Mouse (Mus musculus) forebrain, embryonic 16.5 days (tissue): ENCODE results near the gene Snrpd3. TPM values are rescaled to one million over a fixed set of nuclear protein-coding genes. Genes with fewer than 3 reads are reported as not detected.
"Not testable (repeated sequence)": the region's sequence is repeated elsewhere in the genome, so short reads cannot be mapped to it uniquely, and the experiment has no call there.

Experiments used
- ATAC-seq: fragments of 200-750 bp; cut with Nextera tagmentation; 2 replicates; pipeline ENCODE4 v1.8.0; 2017; ENCODE audit warnings: mild to moderate bottlenecking, moderate library complexity
- H3K27ac ChIP-seq: fragments of 300-500 bp; sonication (generic); 2 replicates; pipeline ENCODE4 v1.5.1; 2014; ENCODE audit warnings: low read length, control low read depth
- H3K27me3 ChIP-seq: fragments of 300-500 bp; sonication (generic); replicated peaks from 2 replicates; pipeline ENCODE4 v1.6.1; 2014; ENCODE audit warnings: low read length; ENCODE audit not compliant: control insufficient read depth, insufficient read depth
- H3K36me3 ChIP-seq: fragments of 300-500 bp; sonication (generic); 2 replicates; pipeline ENCODE4 v1.6.1; 2014; ENCODE audit not compliant: control insufficient read depth, insufficient read depth
- H3K4me1 ChIP-seq: fragments of 300-500 bp; sonication (generic); replicated peaks from 2 replicates; pipeline ENCODE4 v1.6.1; 2014; ENCODE audit warnings: low read length; ENCODE audit not compliant: control insufficient read depth, insufficient read depth
- H3K4me2 ChIP-seq: fragments of 300-500 bp; sonication (generic); 2 replicates; pipeline ENCODE4 v1.6.1; 2014; ENCODE audit warnings: mild to moderate bottlenecking, low read length, control low read depth
- H3K4me3 ChIP-seq: fragments of 300-500 bp; sonication (generic); replicated peaks from 2 replicates; pipeline ENCODE4 v1.5.1; 2014; ENCODE audit warnings: mild to moderate bottlenecking, low read length, control low read depth
- H3K9ac ChIP-seq: fragments of 300-500 bp; sonication (generic); replicated peaks from 2 replicates; pipeline ENCODE4 v1.6.1; 2014; ENCODE audit warnings: low read depth, low read length, control low read depth
- H3K9me3 ChIP-seq: fragments of 300-500 bp; sonication (generic); 2 replicates; pipeline ENCODE4 v1.6.1; 2016; ENCODE audit warnings: low read length; ENCODE audit not compliant: control insufficient read depth
- WGBS: fragments of 180-500 bp; shearing (Covaris S2); extraction: QIAGEN DNeasy Blood & Tissue Kit; methylation state at CpG from one replicate; pipeline ENCODE4 v1.1.7; 2014; 5-methylcytosine and 5-hydroxymethylcytosine counted together
- polyA plus RNA-seq: library from polyadenylated mRNA; unstranded; fragments of >200 nt; fragmentation: Nextera tagmentation; extraction: Ambion mirVana; gene quantifications from 2 replicates; pipeline ENCODE4 v1.2.1, GENCODE M21; 2015

Snrpd3 gene
- polyA plus RNA-seq, 1 experiment from 2014 or later: 147 TPM

DNA sequence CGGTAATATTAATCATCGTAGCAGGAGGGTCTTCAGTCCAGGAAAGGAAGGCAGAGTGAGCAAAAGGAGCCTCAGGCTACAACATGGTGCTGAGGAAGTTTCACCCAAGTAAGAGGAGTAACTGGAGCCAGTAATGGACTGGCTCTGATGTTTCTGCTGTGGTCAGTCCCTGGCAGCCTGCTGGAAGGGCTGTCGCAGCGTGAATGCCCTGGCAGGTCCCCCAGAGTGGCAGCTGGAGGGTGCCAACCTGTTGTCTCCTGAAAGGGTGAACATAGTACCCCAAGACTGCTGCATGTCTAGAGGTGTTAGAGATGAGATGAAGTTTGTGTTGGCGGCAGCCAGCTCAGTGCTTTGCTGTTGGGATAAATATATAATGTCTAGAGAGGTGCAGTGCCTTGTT lies 3.2 kb downstream of the Snrpd3 start:
- H3K4me3 ChIP-seq: no peak overlapping the region
- 96% methylated on average over 5 of the region's 5 CpGs for WGBS
- ATAC-seq: no peak
- peaks cover 17% of the 10 kb centered on the region for H3K36me3 ChIP-seq
- H3K4me1 ChIP-seq: peaks cover 32% of the 10 kb centered on the region
- H3K9me3 ChIP-seq: no peaks in the 10 kb centered on the region
- no peaks in the 10 kb centered on the region for H3K27me3 ChIP-seq
- H3K9ac ChIP-seq: no peak overlapping the region
- H3K27ac ChIP-seq: no peak overlapping the region
- H3K4me2 ChIP-seq: no peak overlapping the region

- H3K4me3 ChIP-seq: no peak overlapping the region
- WGBS: 85% methylated on average over 4 of the region's 4 CpGs
- H3K9me3 ChIP-seq: no peaks in the 10 kb centered on the region
- H3K4me2 ChIP-seq: no peak overlapping the region
- H3K27ac ChIP-seq: no peak overlapping the region
- peaks cover 17% of the 10 kb centered on the region for H3K36me3 ChIP-seq
- no peak for ATAC-seq
- peaks cover 21% of the 10 kb centered on the region for H3K4me1 ChIP-seq
- no peaks in the 10 kb centered on the region for H3K27me3 ChIP-seq
- H3K9ac ChIP-seq: no peak overlapping the region
These were observed 4.3 kb downstream of the Snrpd3 start for GRCm38 (mm10) chr10:75521643-75522042.

DNA sequence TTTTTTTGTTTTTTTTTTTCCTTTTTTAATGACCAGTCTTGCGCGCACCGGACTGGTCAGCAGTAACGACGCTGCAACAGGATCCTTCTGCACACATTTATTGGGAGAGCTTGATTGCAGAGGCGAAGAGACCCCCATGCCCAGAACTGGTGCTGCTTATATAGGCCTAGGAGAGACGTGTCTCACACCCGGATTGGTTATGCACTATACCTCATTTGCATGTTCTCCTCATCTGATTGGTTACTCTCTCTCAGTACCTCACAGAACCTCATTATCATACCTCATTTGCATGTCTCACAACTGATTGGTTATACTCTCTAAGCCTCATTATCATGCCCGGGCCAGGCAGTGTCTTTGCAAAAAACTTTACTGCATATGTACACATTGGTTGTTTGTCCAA lies 8.1 kb downstream of the Snrpd3 start:
- ATAC-seq, H3K4me2 ChIP-seq, H3K9me3 ChIP-seq, H3K4me3 ChIP-seq, H3K27ac ChIP-seq, H3K9ac ChIP-seq, H3K27me3 ChIP-seq, H3K4me1 ChIP-seq: not testable (repeated sequence)
- 90% methylated on average over 9 of the region's 9 CpGs for WGBS
- H3K36me3 ChIP-seq: peaks cover 17% of the 10 kb centered on the region

DNA sequence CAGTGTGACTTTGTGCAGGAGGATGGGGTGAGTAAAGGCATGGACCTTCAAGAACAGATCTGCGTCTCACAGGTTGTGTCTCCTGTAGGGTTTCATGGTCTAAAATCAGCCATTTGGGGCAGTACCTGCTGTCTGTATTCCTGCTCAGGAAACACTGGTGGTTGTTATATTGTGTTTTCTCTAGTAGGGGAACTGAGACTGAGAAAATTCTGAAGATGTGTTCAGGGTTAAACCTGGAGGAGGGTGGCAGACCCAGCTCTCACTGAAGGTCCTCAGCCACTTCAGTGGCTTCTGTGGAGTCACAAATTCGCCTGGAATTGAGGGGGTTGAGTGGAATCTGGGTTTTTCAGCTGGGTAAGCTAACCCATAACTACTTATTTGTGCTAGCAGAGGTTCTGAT lies 13.0 kb downstream of the Snrpd3 start:
- WGBS: 90% methylated on average over 2 of the region's 2 CpGs

GRCm38 (mm10) chr10:75531532-75532090 lies 14.3 kb downstream of the Snrpd3 start:
- Histone ChIP-seq H3K9me3 (no peaks in the 10 kb centered on the region), H3K27me3 (no peaks in the 10 kb centered on the region), H3K4me3 (no peak overlapping the region), H3K9ac (no peak overlapping the region), H3K36me3 (peaks cover 8% of the 10 kb centered on the region; the same call in 1 of the 2 replicates), H3K27ac (no peak overlapping the region), H3K4me1 (no peaks in the 10 kb centered on the region), H3K4me2 (no peak overlapping the region)
- 88% methylated on average over 9 of the region's 9 CpGs for WGBS
- no peak for ATAC-seq

More for the DNA sequence above, 13.0 kb downstream of the Snrpd3 start:
- Histone ChIP-seq H3K36me3 (peaks cover 3% of the 10 kb centered on the region; the same call in 1 of the 2 replicates), H3K4me1 (no peaks in the 10 kb centered on the region), H3K4me3 (no peak overlapping the region), H3K27ac (no peak overlapping the region), H3K27me3 (no peaks in the 10 kb centered on the region), H3K9ac (no peak overlapping the region), H3K4me2 (no peak overlapping the region), H3K9me3 (no peaks in the 10 kb centered on the region)
- no peak for ATAC-seq

- no peaks in the 10 kb centered on the region for H3K27me3 ChIP-seq
- H3K36me3 ChIP-seq: peaks cover 8% of the 10 kb centered on the region; the same call in 1 of the 2 replicates
- ATAC-seq: no peak
- H3K4me2 ChIP-seq: no peak overlapping the region
- H3K9me3 ChIP-seq: no peaks in the 10 kb centered on the region
- no peak overlapping the region for H3K9ac ChIP-seq
- H3K4me1 ChIP-seq: no peaks in the 10 kb centered on the region
- no peak overlapping the region for H3K4me3 ChIP-seq
- WGBS: 92% methylated on average over 8 of the region's 8 CpGs
- H3K27ac ChIP-seq: no peak overlapping the region
These were observed 16.9 kb downstream of the Snrpd3 start for GRCm38 (mm10) chr10:75534216-75534615.

GRCm38 (mm10) chr10:75534934-75535333 lies 17.6 kb downstream of the Snrpd3 start:
- no peak for ATAC-seq
- Histone ChIP-seq H3K36me3 (peaks cover 8% of the 10 kb centered on the region; the same call in 1 of the 2 replicates), H3K9me3 (no peaks in the 10 kb centered on the region), H3K4me2 (no peak overlapping the region), H3K4me3 (no peak overlapping the region), H3K9ac (no peak overlapping the region), H3K4me1 (no peaks in the 10 kb centered on the region), H3K27me3 (no peaks in the 10 kb centered on the region), H3K27ac (no peak overlapping the region)
- WGBS: 83% methylated on average over 8 of the region's 8 CpGs

GRCm38 (mm10) chr10:75535423-75535822 lies 18.1 kb downstream of the Snrpd3 start:
- ATAC-seq: no peak
- Histone ChIP-seq H3K4me2 (no peak overlapping the region), H3K9me3 (no peaks in the 10 kb centered on the region), H3K27ac (no peak overlapping the region), H3K27me3 (no peaks in the 10 kb centered on the region), H3K36me3 (peaks cover 8% of the 10 kb centered on the region; the same call in 1 of the 2 replicates), H3K4me1 (no peaks in the 10 kb centered on the region), H3K4me3 (no peak overlapping the region), H3K9ac (no peak overlapping the region)
- WGBS: 78% methylated on average over 2 of the region's 2 CpGs

DNA sequence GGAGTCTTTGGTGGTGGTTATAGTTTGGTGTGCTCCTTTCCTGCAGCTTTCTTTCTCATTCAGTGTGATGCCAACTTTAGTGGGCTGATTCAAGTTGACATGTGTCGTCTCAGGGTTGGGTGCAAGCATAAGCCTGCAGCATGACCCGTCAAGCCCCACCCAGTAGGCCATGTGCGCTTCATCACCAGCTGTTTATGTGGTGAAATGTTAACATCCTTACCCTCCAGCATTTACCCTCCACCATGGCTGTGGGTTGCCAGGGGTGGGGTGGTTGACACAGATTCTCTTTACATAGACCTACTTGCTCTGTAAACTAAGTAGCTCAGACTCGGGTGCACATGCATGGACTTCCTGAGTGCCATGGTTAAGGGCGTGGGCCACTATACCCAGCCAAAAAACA lies 18.8 kb downstream of the Snrpd3 start:
- Histone ChIP-seq H3K36me3 (peaks cover 8% of the 10 kb centered on the region; the same call in 1 of the 2 replicates), H3K9ac (no peak overlapping the region), H3K4me2 (no peak overlapping the region), H3K4me3 (no peak overlapping the region), H3K4me1 (no peaks in the 10 kb centered on the region), H3K27me3 (no peaks in the 10 kb centered on the region), H3K9me3 (no peaks in the 10 kb centered on the region), H3K27ac (no peak overlapping the region)
- 91% methylated on average over 5 of the region's 5 CpGs for WGBS
- no peak for ATAC-seq

- Histone ChIP-seq H3K4me3 (no peak overlapping the region), H3K9me3 (no peaks in the 10 kb centered on the region), H3K27ac (no peak overlapping the region), H3K36me3 (no peaks in the 10 kb centered on the region), H3K27me3 (no peaks in the 10 kb centered on the region), H3K4me2 (no peak overlapping the region), H3K4me1 (no peaks in the 10 kb centered on the region), H3K9ac (no peak overlapping the region)
- no peak for ATAC-seq
- 71% methylated on average over 7 of the region's 7 CpGs for WGBS
These were observed 30.6 kb downstream of the Snrpd3 start for GRCm38 (mm10) chr10:75547901-75548300.
